Mouse (Mus musculus) megakaryocyte, embryonic 14.5 days (primary cell): ENCODE data around the gene Tmprss13.

Experiments
- FLI1 ChIP-seq: IDR thresholded peaks from 2 replicates; pipeline ENCODE4 v1.6.1; 2012; ENCODE audit warnings: low read length, inconsistent platforms, mixed read lengths
- GATA1 ChIP-seq: IDR thresholded peaks from 3 replicates; pipeline ENCODE4 v1.6.1; 2012; ENCODE audit warnings: mixed read lengths, low read length, inconsistent platforms, borderline replicate concordance

DNA sequence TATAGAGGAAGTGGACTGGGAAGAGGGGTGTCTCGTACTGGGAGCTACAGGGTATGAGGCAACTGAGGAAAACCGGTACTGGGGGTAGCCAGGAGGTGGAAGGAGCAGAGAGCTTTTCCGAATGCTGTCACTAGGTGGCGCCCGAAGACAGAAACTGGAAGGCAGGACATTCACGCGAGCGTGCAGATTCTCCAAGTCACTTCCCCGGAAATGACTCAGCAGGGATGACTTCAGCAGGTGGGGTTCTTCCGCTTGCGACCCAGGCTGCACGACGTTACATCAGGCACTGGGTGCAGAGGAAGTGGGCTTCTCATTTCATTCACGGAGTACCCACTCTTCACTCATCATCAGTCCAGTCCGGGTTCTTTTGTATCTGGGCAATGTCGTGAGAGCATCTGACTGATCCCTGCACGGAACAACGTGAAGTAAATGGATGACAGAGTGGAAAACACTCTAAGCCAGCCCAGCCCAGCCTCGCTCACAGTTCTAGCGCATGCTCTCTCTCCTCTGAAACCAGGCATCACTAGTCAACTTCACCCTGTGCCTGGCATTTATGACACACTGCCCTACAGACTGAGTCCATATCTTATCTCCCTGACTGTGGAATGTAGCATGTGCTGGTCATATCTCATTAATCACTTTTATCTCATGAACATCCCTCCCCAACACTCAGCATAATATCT lies 18.3 kb upstream of the Tmprss13 start:
- TF ChIP-seq GATA1 (no peak), FLI1 (peak; percentile 79)
